Mouse (Mus musculus): ENCODE results near the gene Ifnl2. TPM values are rescaled to one million over a fixed set of nuclear protein-coding genes. Genes with fewer than 3 reads are reported as not detected.

The Ifnl2 gene
- polyA plus RNA-seq, 1 experiment from 2014 or later = not detected

DNA sequence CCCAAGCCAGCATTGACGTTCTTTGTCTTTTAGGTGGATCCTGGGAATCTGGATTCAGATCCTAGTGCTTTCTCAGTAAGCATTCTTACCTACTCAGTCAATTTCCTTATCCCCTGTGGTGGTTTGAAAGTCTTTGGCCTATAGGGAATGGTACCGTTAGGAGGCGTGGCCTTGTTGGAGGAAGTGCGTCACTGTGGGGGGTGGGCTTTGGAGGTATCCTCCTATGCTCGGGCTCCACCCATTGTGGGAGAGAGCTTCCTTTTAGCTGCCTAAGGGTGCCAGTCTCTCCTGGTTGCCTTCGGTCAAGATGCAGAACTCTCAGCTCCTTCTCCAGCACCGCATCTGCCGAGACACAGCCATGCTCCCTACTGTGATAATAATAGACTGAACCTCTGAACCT lies 17.9 kb downstream of the Ifnl2 start:
- DNase-seq (ENCODE audit: low spot score) = no peak

GRCm38 (mm10) chr7:28490903-28491302 lies 19.4 kb downstream of the Ifnl2 start:
- peak; percentile 28 for DNase-seq (ENCODE audit: low spot score)

DNA sequence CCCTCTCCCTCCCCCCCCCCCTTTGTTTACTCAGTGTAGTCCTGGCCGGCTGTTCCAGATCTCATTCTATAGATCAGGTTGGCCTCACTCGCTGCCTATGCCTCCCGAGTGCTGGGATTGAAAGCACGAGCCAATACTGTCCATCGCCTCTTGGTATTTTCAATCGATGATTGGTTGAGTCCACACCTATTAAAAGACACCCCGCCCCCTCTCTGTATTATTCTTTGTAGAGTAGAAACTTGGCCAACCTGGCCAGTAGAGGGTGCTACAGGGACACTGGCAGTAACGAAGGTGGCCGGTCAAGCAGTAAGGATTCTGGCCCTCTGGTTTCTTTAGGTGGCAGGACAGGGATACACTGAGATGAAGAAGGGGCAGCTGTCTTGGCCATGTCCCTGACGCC lies 19.8 kb downstream of the Ifnl2 start:
- DNase-seq (ENCODE audit: low spot score) = peak; percentile 41

DNA sequence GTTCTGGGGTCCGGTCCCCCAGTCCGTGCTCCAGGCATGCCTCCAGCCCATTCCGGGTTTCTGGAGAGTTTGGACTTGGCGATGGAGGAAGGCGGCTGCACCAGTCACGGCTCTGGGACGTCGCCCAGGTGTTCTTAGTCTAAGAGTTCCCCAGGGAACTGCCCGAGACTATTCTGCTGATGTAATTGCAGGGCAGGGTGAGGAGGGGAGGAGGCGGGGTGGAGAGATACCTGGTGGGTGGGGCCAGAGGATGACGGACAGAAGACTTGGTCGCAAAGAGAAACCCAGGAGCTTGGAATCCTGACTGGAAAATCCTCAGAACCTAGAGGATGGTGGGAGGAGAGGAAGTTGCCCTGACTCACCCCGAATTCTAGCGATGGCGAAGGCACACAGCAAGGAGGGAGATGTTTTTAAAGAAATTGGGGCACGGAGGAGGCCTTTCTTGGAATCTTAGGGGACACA lies 22.2 kb downstream of the Ifnl2 start:
- no peak for DNase-seq (ENCODE audit: low spot score)

DNA sequence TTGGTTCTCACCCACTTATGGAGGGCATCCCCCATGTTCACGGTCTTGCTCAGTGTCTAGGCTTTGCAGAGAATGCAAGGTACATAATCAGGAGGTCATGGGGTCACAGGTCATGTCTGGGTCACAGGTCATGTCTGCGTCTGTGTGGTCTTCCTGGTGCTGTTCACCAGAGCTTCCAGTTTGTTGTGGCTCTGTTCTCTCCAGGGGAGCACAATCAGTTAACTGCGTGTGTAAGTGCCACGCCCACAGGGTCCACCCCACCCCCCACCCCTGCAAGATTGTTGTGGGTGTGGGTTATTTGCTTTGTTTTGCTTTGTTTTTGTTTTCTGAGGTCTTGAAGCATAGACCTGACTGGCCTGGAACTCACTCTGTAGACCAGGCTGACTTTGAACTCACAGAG lies 26.1 kb downstream of the Ifnl2 start:
- DNase-seq (ENCODE audit: low spot score) = no peak

DNA sequence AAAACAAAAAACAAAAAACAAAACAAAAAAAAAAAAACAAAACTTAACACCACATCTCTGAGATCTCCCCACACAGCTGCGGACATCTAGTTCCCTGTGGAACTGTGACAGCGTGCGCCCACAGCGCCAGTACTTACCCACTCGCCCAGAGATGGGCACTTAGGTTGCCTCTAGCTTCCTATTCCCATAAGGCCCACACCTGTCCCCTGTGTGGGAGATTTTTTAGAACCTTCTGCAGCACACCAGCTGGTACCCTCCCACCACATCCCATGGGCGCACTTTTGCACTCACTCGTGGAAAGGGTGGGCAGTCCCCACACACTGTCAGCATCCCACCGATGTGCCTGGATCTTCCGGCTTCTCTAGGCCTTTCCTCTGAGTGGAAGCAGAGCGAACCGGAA lies 27.4 kb downstream of the Ifnl2 start:
- DNase-seq (ENCODE audit: low spot score) = no peak

GRCm38 (mm10) chr7:28478854-28479253 lies 31.4 kb downstream of the Ifnl2 start:
- no peak for DNase-seq (ENCODE audit: low spot score)

DNA sequence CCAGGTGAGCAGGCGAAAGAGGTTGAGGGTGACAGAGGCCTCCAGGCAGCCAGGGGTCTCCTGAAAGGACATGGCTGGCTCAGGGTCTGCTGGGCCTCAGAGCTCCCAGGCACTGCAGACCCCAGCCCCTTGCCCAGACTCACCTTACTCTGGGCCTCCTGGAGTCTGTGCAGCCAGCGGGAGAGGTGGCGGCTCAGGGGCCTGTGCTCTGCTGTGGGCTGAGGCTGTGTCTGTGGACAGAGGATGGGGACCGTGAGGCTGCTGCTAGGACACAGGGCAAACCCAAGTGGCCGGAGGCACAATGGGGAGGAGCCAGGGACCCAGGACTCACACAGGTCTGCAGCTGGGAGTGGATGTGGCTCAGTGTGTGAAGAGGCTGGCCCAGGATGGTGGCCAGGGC lies 32.9 kb downstream of the Ifnl2 start:
- DNase-seq (ENCODE audit: low spot score) = no peak

DNA sequence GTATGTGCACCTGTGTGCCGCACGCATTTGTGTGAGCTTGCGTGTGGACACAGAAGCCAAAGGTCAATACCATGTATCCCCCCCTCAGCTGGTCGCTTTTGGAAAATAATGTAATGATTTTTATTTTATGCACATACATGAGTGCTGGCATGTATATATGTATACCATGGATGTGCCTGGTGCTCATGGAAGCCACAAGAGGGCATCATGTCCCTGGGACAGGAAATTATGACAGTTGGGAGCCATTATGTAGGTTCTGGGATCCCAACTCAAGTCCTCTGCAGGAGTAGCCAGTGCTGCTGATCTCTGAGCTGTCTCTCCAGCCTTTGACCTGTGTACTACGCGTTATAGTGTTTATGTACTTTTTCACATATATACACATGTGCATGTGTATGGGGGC lies 34.1 kb downstream of the Ifnl2 start:
- DNase-seq (ENCODE audit: low spot score) = no peak

GRCm38 (mm10) chr7:28467213-28467751 lies 43.0 kb downstream of the Ifnl2 start:
- DNase-seq (ENCODE audit: low spot score) = no peak

DNA sequence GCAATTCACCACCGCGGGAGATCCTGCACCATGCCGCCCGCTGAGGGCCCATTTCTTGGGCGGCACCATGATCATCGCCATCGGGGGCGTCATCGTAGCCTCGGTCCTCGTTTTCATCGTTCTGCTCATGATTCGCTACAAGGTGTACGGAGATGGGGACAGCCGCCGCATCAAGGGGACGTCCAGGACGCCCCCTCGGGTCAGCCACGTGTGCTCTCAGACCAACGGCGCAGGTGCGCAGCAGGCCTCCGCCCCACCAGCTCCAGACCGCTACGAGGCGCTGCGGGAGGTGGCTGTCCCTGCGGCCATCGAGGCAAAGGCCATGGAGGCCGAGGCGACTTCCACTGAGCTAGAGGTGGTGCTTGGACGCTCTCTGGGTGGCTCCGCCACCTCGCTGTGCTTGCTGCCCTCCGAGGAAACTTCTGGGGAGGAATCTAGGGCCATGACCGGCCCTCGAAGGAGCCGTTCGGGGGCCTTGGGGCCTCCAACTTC lies 43.5 kb downstream of the Ifnl2 start:
- no peak for DNase-seq (ENCODE audit: low spot score)

- peak; percentile 50 for DNase-seq (ENCODE audit: low spot score)
Observed at GRCm38 (mm10) chr7:28464416-28465212, 45.6 kb downstream of the Ifnl2 start.

DNA sequence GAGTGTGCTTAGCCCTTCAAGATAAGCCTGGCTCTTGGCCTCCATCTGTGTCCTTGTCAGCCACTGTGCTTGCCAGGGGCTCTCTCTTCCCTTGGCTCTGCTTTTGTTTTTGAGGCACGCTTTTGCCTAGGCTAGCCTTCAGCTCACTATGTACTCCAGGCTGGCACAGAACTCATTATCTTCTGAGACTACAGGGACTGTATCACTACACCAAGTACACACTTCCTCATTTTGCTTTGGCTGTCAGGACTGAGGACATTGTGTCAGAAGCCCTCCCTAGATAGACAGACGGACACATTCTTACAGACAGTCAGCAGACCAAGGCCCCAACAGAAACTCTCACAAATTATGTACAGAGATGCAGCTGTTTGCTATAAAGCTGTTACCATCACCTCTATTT lies 47.5 kb downstream of the Ifnl2 start:
- no peak for DNase-seq (ENCODE audit: low spot score)

- DNase-seq (ENCODE audit: low spot score) = no peak
Observed at GRCm38 (mm10) chr7:28460361-28460760, 49.9 kb downstream of the Ifnl2 start.

Other genes with a start within 250 kb of the Ifnl2 start
- gene Eid2, start 242.6 kb downstream of the Ifnl2 start, polyA plus RNA-seq (2015; fragmentation: Nextera tagmentation; extraction: Ambion mirVana) = 3.6 TPM in 2 replicates
- gene Eid2b, start 232.7 kb downstream of the Ifnl2 start, polyA plus RNA-seq (2015; fragmentation: Nextera tagmentation; extraction: Ambion mirVana) = 7.5 and 8.5 TPM in 2 replicates
- gene Selenov, start 219.3 kb downstream of the Ifnl2 start, polyA plus RNA-seq (2015; fragmentation: Nextera tagmentation; extraction: Ambion mirVana) = not detected in 2 replicates
- 0.33 and 0.51 TPM in 2 replicates for gene Dll3, start 208.2 kb downstream of the Ifnl2 start, polyA plus RNA-seq (2015; fragmentation: Nextera tagmentation; extraction: Ambion mirVana)
- 116 and 125 TPM in 2 replicates for gene Timm50, start 198.4 kb downstream of the Ifnl2 start, polyA plus RNA-seq (2015; fragmentation: Nextera tagmentation; extraction: Ambion mirVana)
- 73.3 and 80.4 TPM in 2 replicates for gene Supt5, start 171.7 kb downstream of the Ifnl2 start, polyA plus RNA-seq (2015; fragmentation: Nextera tagmentation; extraction: Ambion mirVana)
- 1,689 and 1,723 TPM in 2 replicates for gene Rps16, start 159.8 kb downstream of the Ifnl2 start, polyA plus RNA-seq (2015; fragmentation: Nextera tagmentation; extraction: Ambion mirVana)
- 35.4 and 49.6 TPM in 2 replicates for gene Plekhg2, start 137.9 kb downstream of the Ifnl2 start, polyA plus RNA-seq (2015; fragmentation: Nextera tagmentation; extraction: Ambion mirVana)
- 70.6 and 72.0 TPM in 2 replicates for gene Zfp36, start 130.2 kb downstream of the Ifnl2 start, polyA plus RNA-seq (2015; fragmentation: Nextera tagmentation; extraction: Ambion mirVana)
- gene Med29, start 117.7 kb downstream of the Ifnl2 start, polyA plus RNA-seq (2015; fragmentation: Nextera tagmentation; extraction: Ambion mirVana) = 42.0 and 42.5 TPM in 2 replicates
- 59.3 and 64.0 TPM in 2 replicates for gene Paf1, start 117.5 kb downstream of the Ifnl2 start, polyA plus RNA-seq (2015; fragmentation: Nextera tagmentation; extraction: Ambion mirVana)
- gene Gmfg, start 73.0 kb downstream of the Ifnl2 start, polyA plus RNA-seq (2015; fragmentation: Nextera tagmentation; extraction: Ambion mirVana) = 777 and 920 TPM in 2 replicates
- 0.86 and 1.1 TPM in 2 replicates for gene Lrfn1, start 58.5 kb downstream of the Ifnl2 start, polyA plus RNA-seq (2015; fragmentation: Nextera tagmentation; extraction: Ambion mirVana)
- gene Ifnl3, start 12.4 kb upstream of the Ifnl2 start, polyA plus RNA-seq (2015; fragmentation: Nextera tagmentation; extraction: Ambion mirVana) = 0.26 and 0.34 TPM in 2 replicates
- 0.27 and 1.1 TPM in 2 replicates for gene Sycn, start 30.4 kb upstream of the Ifnl2 start, polyA plus RNA-seq (2015; fragmentation: Nextera tagmentation; extraction: Ambion mirVana)
- gene Nccrp1, start 36.8 kb upstream of the Ifnl2 start, polyA plus RNA-seq (2015; fragmentation: Nextera tagmentation; extraction: Ambion mirVana) = 0.27 and 0.64 TPM in 2 replicates
- gene Samd4b, start 87.7 kb upstream of the Ifnl2 start, polyA plus RNA-seq (2015; fragmentation: Nextera tagmentation; extraction: Ambion mirVana) = 10.5 and 10.9 TPM in 2 replicates
- gene Pak4, start 87.7 kb upstream of the Ifnl2 start, polyA plus RNA-seq (2015; fragmentation: Nextera tagmentation; extraction: Ambion mirVana) = 15.4 and 20.3 TPM in 2 replicates
- 0.06 and 0.07 TPM in 2 replicates for gene Acp7, start 120.9 kb upstream of the Ifnl2 start, polyA plus RNA-seq (2015; fragmentation: Nextera tagmentation; extraction: Ambion mirVana)
- 15.7 and 16.3 TPM in 2 replicates for gene Fbxo27, start 182.4 kb upstream of the Ifnl2 start, polyA plus RNA-seq (2015; fragmentation: Nextera tagmentation; extraction: Ambion mirVana)
- gene Fbxo17, start 206.3 kb upstream of the Ifnl2 start, polyA plus RNA-seq (2015; fragmentation: Nextera tagmentation; extraction: Ambion mirVana) = 3.8 and 6.3 TPM in 2 replicates
- 169 and 190 TPM in 2 replicates for gene Mrps12, start 231.4 kb upstream of the Ifnl2 start, polyA plus RNA-seq (2015; fragmentation: Nextera tagmentation; extraction: Ambion mirVana)
- 22.5 and 25.3 TPM in 2 replicates for gene Sars2, start 231.5 kb upstream of the Ifnl2 start, polyA plus RNA-seq (2015; fragmentation: Nextera tagmentation; extraction: Ambion mirVana)
- 0.26 and 0.45 TPM in 2 replicates for gene Ccer2, start 245.7 kb upstream of the Ifnl2 start, polyA plus RNA-seq (2015; fragmentation: Nextera tagmentation; extraction: Ambion mirVana)

Measured in thymus, postnatal 0 days (tissue).